Comparison of ENCODE assay signal across 8 mouse cellular contexts in the genomic region with DNA sequence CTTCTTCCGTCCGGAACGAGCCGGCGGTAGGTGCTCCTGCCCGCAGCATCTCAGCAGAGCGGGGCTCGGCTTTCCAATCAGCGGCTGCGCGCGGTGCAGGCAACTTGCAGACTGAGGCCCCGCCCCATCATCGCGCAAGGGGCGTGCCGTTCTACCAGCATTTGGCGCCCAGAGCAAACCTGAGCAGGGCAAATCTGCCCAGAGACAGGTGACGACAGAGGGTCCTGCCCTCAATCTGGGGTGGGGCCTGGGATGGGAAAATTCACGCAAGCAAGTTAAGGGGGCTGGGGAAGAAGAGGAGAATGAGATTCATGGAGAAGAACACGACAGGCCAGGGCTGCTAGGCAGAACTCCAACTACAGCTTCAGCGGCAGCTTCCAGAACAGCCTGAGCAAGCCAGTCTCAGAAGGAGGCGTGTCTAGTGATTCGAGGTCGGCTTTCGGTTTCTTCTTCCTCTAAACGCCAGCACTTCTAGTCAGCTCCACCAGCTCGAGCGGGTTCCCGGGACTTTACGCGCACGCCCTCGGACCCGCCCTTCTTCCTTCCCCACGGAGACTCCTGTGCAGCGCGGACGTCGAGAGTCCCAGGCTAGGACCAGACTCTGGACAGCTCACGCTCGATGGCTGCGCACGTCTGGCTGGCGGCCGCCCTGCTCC. TPM values are rescaled to one million over a fixed set of nuclear protein-coding genes. Genes with fewer than 3 reads are reported as not detected.
DNase-seq lines count a peak whose midpoint lies in the region; ATAC-seq lines count a peak whose summit lies in the region.

A gene (plus strand): TSS at position 293 of the 656 bp plus-strand sequence.
A gene (minus strand): TSS at position 504 of the 656 bp plus-strand sequence.

- no peaks in the 10 kb centered on the region for H3K36me3 ChIP-seq in hindbrain, embryonic 12.5 days

- peak within 1 kb of the TSS; percentile 39 for H3K4me3 ChIP-seq in hindbrain, embryonic 12.5 days

- peaks cover 89% of the 10 kb centered on the region for H3K27me3 ChIP-seq in hindbrain, embryonic 12.5 days

- DNase-seq in NIH3T3 (ENCODE audit: low read depth), result peak; percentile 99
- peak; percentile 99 for DNase-seq in cerebellum, postnatal 10 days
- peak; percentile 89 to 94 for DNase-seq in frontal cortex, postnatal 10 days (ENCODE audit: low spot score in 2 of 2)
- DNase-seq in layer of hippocampus, postnatal 14 days (ENCODE audit: low spot score in 2 of 2), result peak; percentile 97
- peak; percentile 100 for DNase-seq in lung, postnatal 14 days
- peak; percentile 68 for DNase-seq in retina, adult 2 months (ENCODE audit: low read depth, low spot score)
- DNase-seq in thymus, postnatal 36 days, result peak; percentile 99 to 100

- peaks cover 17% of the 10 kb centered on the region for H3K4me1 ChIP-seq in hindbrain, embryonic 12.5 days

- ATAC-seq in hindbrain, embryonic 12.5 days (ENCODE audit: low FRiP score), result peak; percentile 90

- under 1% methylated on average over 46 of the region's 46 CpGs for WGBS in hindbrain, embryonic 12.5 days

- peak within 1 kb of the TSS; percentile 84 for H3K4me2 ChIP-seq in hindbrain, embryonic 12.5 days (replicated peaks)

- no peaks in the 10 kb centered on the region for H3K9me3 ChIP-seq in hindbrain, embryonic 12.5 days (replicated peaks)

- H3K27ac ChIP-seq in hindbrain, embryonic 12.5 days, result no peak within 1 kb of the TSS

- peak within 1 kb of the TSS; percentile 47 for H3K9ac ChIP-seq in hindbrain, embryonic 12.5 days

RNA-seq across cellular contexts. Expression of the first gene that starts in this region (rescaled TPM):
- polyA plus RNA-seq in hindbrain, embryonic 12.5 days (2016; fragmentation: Nextera tagmentation; extraction: Ambion mirVana), result 1.8 and 2.2 TPM in 2 replicates
- total RNA-seq in layer of hippocampus, postnatal 14 days (2021), result 1 to 10 TPM; 2.8 to 3.2 TPM

RNA-seq across cellular contexts. Expression of the second gene that starts in this region (rescaled TPM):
- polyA plus RNA-seq in hindbrain, embryonic 12.5 days (2016; fragmentation: Nextera tagmentation; extraction: Ambion mirVana), result 1.0 TPM in 2 replicates
- total RNA-seq in layer of hippocampus, postnatal 14 days (2021), result 1 to 10 TPM; 1.1 to 1.8 TPM
